Mouse (Mus musculus): ENCODE measurements around the gene Psat1. TPM values are rescaled to one million over a fixed set of nuclear protein-coding genes. Genes with fewer than 3 reads are reported as not detected.
A peak's percentile ranks its signal among the peaks of the same experiment; 100 is the strongest.

Psat1 gene
- polyA plus RNA-seq, 1 experiment from 2014 or later: 169 TPM

DNA sequence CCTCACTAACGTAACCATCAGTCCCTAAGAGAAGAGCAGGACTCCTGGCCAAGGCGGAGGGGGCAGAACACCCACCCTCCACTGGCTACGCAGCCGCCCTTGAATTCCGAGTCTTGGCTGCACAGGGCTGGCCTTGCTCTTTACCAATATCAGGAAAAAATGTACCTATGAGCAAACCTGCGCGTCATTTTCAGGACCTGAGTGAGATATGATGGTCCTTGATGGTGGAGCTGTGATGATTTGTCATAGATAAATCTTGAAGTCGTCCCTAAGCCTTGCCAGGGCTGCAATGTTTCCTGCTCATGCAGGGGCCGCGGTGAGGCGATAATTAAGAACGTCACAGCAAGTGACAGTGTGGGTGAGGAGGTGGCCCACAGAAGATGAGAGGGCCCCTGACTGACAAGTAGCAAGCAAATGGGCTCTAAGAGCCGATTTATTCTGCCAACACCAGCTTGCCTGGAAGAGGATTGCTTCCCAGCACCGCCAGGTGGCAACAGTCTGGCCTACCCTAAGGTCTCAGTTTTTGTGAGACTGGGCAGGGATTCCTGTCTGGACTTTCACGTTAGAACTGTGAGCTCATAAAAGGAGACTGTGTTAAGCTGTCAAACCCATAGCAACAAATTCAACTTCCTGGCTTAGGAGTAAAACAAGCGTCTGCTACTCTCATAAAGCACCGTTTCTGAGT lies 16.0 kb upstream of the Psat1 start:
- no peaks in the 10 kb centered on the region; the same call in 1 of the 2 replicates for H3K4me1 ChIP-seq (replicated peaks)
- H3K9me3 ChIP-seq (replicated peaks): no peaks in the 10 kb centered on the region
- H3K4me3 ChIP-seq (replicated peaks): no peak overlapping the region
- no peaks in the 10 kb centered on the region for H3K27me3 ChIP-seq
- H3K4me2 ChIP-seq: no peak overlapping the region
- no peak for ATAC-seq (ENCODE audit: insufficient read depth)
- H3K27ac ChIP-seq (replicated peaks): no peak overlapping the region
- peaks cover 8% of the 10 kb centered on the region; the same call in 1 of the 2 replicates for H3K36me3 ChIP-seq (replicated peaks)
- no peak overlapping the region for H3K9ac ChIP-seq
- WGBS (ENCODE audit: insufficient replicate concordance): 78% methylated on average over 17 of the region's 17 CpGs

DNA sequence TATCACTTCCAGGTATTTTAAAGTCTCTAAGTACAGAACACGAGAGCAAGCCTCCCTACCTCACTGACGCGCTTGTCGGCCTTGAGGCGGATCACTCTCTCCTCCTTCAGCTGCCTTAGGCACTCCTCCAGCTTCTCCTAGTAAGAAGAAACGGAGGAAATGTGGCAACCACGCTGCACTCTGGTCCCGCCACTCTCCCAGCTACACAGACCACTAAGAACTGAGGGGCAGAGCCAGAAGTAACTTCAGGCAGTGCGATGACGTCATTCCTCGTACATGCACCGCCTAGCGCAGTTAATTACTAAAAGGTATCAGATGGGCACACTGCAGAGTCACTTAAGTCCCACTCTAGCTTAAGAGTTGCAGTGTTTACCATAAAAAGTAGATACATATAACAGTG lies 15.2 kb upstream of the Psat1 start:
- Histone ChIP-seq H3K27ac (replicated peaks) (no peak overlapping the region), H3K9me3 (replicated peaks) (no peaks in the 10 kb centered on the region), H3K4me1 (replicated peaks) (no peaks in the 10 kb centered on the region; the same call in 1 of the 2 replicates), H3K4me2 (no peak overlapping the region), H3K4me3 (replicated peaks) (no peak overlapping the region), H3K36me3 (replicated peaks) (peaks cover 8% of the 10 kb centered on the region; the same call in 1 of the 2 replicates), H3K27me3 (no peaks in the 10 kb centered on the region), H3K9ac (no peak overlapping the region)
- ATAC-seq (ENCODE audit: insufficient read depth): no peak
- WGBS (ENCODE audit: insufficient replicate concordance): 79% methylated on average over 13 of the region's 13 CpGs

DNA sequence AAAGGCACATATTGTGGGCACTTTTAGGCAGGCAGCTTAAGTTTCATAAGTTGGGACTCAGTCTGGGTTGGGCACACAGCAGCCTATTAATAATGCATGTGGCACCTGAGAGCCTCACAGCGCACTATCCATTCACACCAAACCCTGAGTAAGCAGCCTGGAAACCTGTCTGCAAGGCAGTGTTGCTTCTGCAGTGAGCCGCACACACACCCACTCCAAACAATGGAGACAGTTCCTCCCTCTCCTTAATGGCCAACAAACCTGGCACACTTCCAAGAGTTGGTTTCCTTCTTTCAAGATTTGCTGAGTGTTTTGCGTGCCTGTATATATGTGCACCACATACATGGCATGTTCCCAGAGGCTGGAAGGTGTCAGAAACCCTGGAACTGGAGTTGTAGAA lies 3.1 kb upstream of the Psat1 start:
- Histone ChIP-seq H3K4me1 (replicated peaks) (no peaks in the 10 kb centered on the region), H3K4me2 (no peak overlapping the region), H3K9ac (no peak overlapping the region), H3K9me3 (replicated peaks) (no peaks in the 10 kb centered on the region), H3K27ac (replicated peaks) (no peak overlapping the region), H3K36me3 (replicated peaks) (0 out of 2 replicates have a peak, but pooled peaks cover 5% of the 10 kb centered on the region), H3K4me3 (replicated peaks) (no peak overlapping the region), H3K27me3 (no peaks in the 10 kb centered on the region)
- WGBS (ENCODE audit: insufficient replicate concordance): 68% methylated on average over 3 of the region's 3 CpGs
- ATAC-seq (ENCODE audit: insufficient read depth): no peak

DNA sequence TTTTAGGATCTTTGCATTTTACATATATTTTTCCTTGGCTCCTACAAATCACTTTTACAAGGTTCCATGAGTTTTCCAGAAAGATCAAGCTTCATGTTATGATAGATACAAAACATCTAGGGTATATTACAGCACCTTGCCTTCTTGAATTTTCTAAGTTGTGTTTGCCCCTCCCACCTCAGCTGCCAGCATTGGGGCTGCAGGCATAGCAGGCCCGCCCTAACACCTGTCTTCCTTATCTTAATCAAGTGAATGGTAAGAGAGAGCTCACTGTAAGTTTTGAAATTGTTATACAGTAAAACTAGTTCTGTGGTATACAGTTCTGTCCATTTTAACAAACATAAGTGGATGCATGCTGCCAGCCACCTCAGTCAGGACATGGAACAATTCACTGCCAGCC lies 1.7 kb upstream of the Psat1 start:
- no peak for ATAC-seq (ENCODE audit: insufficient read depth)
- Histone ChIP-seq H3K27me3 (no peaks in the 10 kb centered on the region), H3K9me3 (replicated peaks) (no peaks in the 10 kb centered on the region), H3K27ac (replicated peaks) (no peak overlapping the region), H3K36me3 (replicated peaks) (no peaks in the 10 kb centered on the region), H3K9ac (no peak overlapping the region), H3K4me1 (replicated peaks) (no peaks in the 10 kb centered on the region), H3K4me3 (replicated peaks) (no peak overlapping the region), H3K4me2 (no peak overlapping the region)
- 42% methylated on average over 1 of the region's 1 CpGs for WGBS (ENCODE audit: insufficient replicate concordance)

DNA sequence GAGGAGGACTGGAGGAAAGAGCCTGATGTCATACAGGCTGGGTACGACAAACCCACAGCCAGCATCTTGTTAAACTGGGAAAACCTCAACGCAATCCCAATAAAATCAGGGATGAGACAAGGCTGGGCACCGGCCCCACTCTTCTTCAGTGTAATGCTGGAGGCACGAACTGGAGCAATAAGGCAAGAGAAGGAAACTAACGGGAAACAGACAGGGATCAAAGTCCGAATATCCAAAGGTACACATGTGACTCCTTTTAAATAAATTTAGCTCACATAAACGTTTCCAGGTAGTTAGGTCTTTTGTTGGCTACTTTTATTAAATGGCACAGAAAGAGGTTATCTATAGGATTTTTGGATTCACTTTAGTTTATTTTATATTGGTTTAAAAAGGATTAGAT lies 1.3 kb upstream of the Psat1 start:
- Histone ChIP-seq H3K4me1 (replicated peaks) (no peaks in the 10 kb centered on the region), H3K9me3 (replicated peaks) (no peaks in the 10 kb centered on the region), H3K4me2 (no peak overlapping the region), H3K27me3 (no peaks in the 10 kb centered on the region), H3K27ac (replicated peaks) (no peak overlapping the region), H3K9ac (no peak overlapping the region), H3K36me3 (replicated peaks) (no peaks in the 10 kb centered on the region), H3K4me3 (replicated peaks) (no peak overlapping the region)
- 55% methylated on average over 7 of the region's 7 CpGs for WGBS (ENCODE audit: insufficient replicate concordance)
- ATAC-seq (ENCODE audit: insufficient read depth): no peak

DNA sequence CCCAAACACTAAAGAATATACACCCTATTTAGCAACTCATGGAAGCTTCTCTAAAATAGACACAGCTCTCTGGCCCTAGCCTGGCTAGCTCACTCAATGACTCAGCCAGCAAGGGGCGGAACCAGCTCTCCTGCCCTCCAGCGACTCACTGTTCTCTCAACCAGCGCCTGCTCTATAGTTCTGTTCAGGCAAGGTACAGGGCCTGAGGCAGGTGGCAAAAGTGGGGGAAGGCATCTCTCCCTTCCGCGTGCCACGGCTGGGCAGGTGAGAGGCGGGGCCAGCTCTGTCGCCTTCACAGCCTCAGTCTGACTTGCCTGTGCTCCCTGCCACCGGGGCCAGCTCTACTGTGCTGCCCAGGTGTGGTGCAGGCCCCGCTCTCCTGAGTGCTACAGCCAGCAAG lies 474 bp downstream of the Psat1 start:
- Histone ChIP-seq H3K27me3 (no peaks in the 10 kb centered on the region), H3K4me3 (replicated peaks) (no peak overlapping the region), H3K27ac (replicated peaks) (no peak overlapping the region), H3K9me3 (replicated peaks) (no peaks in the 10 kb centered on the region), H3K4me1 (replicated peaks) (no peaks in the 10 kb centered on the region), H3K4me2 (no peak overlapping the region), H3K9ac (no peak overlapping the region), H3K36me3 (replicated peaks) (no peaks in the 10 kb centered on the region)
- 60% methylated on average over 10 of the region's 10 CpGs for WGBS (ENCODE audit: insufficient replicate concordance)
- 0 out of 2 replicates have a peak, but pooled peaks have one; percentile 25 for ATAC-seq (ENCODE audit: insufficient read depth)

DNA sequence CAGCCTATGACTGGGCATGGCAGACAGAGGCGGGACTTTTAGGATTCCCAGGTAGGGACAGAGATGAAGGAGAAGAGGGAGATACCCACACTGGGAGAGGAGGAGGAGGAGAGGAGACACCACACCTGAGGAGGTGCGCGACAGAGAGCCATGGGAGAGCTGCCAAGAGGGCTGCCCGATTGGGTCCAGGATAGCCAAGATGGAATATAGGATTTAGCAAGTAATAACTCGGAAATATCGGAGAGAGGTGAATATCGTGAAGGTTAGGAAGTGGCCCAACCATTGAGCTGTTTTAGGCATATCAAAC lies 4.1 kb downstream of the Psat1 start:
- Histone ChIP-seq H3K36me3 (replicated peaks) (no peaks in the 10 kb centered on the region), H3K9me3 (replicated peaks) (no peaks in the 10 kb centered on the region), H3K4me3 (replicated peaks) (no peak overlapping the region), H3K9ac (no peak overlapping the region), H3K4me1 (replicated peaks) (no peaks in the 10 kb centered on the region), H3K4me2 (no peak overlapping the region), H3K27ac (replicated peaks) (no peak overlapping the region), H3K27me3 (no peaks in the 10 kb centered on the region)
- ATAC-seq (ENCODE audit: insufficient read depth): no peak
- 67% methylated on average over 7 of the region's 7 CpGs for WGBS (ENCODE audit: insufficient replicate concordance)

DNA sequence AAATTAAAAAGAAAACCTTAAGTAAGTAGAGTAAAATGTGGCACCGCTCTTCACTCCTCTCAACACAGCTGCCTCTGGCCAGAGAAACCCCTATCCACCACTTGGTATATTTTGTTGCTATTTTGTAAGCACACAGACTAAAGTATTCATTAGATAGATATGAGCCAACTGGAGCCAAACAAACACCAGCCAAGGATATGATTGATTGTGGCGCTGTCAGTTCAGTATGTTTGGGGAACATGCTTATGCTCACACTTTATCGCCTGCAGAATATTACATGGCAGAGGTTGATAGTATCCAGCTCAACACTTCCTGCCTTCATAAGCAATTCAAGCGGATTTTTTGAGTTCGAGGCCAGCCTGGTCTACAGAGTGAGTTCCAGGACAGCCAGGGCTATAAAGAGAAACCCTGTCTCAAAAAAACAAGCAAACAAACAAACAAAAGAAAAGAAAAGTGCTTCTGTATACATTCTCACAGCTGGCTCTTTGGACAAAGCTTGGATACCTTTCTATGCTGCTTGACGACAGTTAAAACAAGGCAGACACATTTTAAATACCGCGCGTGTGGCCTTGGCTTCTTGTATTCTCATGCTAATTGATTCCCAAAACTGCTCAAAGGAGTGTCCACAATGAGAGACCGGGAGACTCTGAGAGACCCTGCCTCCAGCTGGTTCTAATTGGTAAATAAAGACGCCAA lies 4.6 kb downstream of the Psat1 start:
- no peak overlapping the region for H3K9ac ChIP-seq
- no peak overlapping the region for H3K4me3 ChIP-seq (replicated peaks)
- no peak overlapping the region for H3K4me2 ChIP-seq
- no peaks in the 10 kb centered on the region for H3K27me3 ChIP-seq
- WGBS (ENCODE audit: insufficient replicate concordance): 68% methylated on average over 11 of the region's 11 CpGs
- ATAC-seq (ENCODE audit: insufficient read depth): no peak
- H3K36me3 ChIP-seq (replicated peaks): no peaks in the 10 kb centered on the region
- no peaks in the 10 kb centered on the region for H3K4me1 ChIP-seq (replicated peaks)
- H3K9me3 ChIP-seq (replicated peaks): no peaks in the 10 kb centered on the region
- 0 out of 2 replicates have a peak overlapping the region, but pooled peaks have one; percentile 33 for H3K27ac ChIP-seq (replicated peaks)

DNA sequence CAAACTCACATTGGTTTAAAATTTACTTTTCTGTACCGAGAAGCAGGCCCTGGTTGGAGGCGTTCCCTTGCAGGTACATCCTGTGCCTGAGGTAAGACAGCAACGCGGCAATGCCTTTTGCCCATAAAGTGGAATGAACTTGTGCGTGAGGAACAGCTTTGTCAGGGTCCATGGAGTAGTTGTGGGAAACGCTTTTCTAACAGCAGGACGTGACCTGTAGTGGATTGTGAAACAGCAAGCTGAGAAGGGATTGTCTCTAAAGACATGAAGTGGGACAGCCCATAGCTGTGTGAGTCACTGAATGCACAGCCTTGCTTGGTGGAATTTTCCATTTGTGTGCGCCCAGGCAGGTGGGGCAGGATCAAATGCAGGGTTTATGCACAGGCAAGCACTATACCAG lies 5.7 kb downstream of the Psat1 start:
- no peaks in the 10 kb centered on the region for H3K9me3 ChIP-seq (replicated peaks)
- H3K4me2 ChIP-seq: no peak overlapping the region
- H3K27me3 ChIP-seq: no peaks in the 10 kb centered on the region
- no peaks in the 10 kb centered on the region for H3K4me1 ChIP-seq (replicated peaks)
- H3K27ac ChIP-seq (replicated peaks): peak overlapping the region; percentile 65
- no peaks in the 10 kb centered on the region for H3K36me3 ChIP-seq (replicated peaks)
- peak; percentile 81 for ATAC-seq (ENCODE audit: insufficient read depth)
- WGBS (ENCODE audit: insufficient replicate concordance): 63% methylated on average over 8 of the region's 8 CpGs
- H3K4me3 ChIP-seq (replicated peaks): no peak overlapping the region
- no peak overlapping the region for H3K9ac ChIP-seq

DNA sequence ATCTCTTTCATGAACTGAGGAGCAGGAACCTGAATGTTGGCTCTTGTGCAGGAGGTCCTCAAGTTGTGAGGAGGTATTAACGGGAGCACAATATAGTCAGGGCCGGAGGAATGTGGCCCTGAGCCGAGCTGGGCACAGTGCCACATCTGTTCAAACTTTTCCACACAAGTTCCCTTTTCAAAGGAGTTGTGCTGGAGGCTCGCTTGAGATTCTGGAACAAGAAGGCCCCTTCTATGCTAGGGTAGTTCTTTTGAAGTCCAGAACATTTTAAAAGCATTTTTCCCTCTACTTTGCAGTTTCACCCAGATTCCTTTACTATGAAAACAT lies 21.5 kb downstream of the Psat1 start:
- Histone ChIP-seq H3K9me3 (replicated peaks) (no peaks in the 10 kb centered on the region), H3K4me3 (replicated peaks) (peak overlapping the region; percentile 77; the same call in 1 of the 2 replicates), H3K27me3 (no peaks in the 10 kb centered on the region), H3K4me2 (peak overlapping the region; percentile 95), H3K4me1 (replicated peaks) (peaks cover 29% of the 10 kb centered on the region), H3K9ac (no peak overlapping the region; the same call in 1 of the 2 replicates), H3K36me3 (replicated peaks) (peaks cover 3% of the 10 kb centered on the region), H3K27ac (replicated peaks) (peak overlapping the region; percentile 85)
- no peak; the same call in 1 of the 2 replicates for ATAC-seq (ENCODE audit: insufficient read depth)
- WGBS (ENCODE audit: insufficient replicate concordance): 39% methylated on average over 4 of the region's 4 CpGs

DNA sequence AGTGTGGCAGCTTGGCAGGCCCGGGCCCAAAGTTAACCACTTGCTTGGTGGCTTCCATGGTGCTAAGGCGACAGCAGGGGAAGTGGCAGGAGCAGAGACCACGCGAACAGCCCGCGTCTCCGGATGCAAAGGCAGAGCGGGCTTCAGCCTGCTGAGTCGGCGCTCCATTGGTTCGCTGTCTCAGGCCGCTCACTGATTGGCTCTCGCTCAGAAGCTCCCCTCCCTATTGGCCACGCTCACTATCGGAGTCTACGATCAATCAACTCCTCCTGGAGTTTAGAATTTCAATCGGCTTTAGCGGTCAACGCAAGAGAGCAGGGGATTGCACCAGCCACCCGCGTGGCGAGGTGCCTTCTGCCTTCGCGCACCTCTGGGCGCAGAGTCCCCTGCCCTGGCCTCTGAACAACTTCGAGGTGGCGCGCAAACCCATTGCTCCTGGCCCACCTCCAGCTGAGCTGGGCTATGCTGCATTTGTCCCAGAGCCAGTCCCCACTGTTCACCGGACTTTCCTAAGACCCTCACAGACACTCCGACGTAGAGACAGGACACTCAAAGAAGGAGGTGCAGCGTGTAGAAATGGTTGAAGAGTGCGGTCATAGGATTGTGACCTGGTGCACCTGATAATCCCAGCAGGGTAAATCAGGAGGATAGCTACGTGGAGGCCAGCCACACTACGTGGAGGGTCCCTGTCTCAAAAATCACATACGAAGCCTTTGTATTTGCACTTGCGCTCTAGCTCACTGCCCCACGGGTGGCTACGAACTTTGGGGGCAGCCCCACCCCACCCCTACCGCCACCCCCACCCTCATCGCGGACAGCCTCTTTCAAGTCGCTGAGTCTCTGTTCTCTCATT lies 22.0 kb downstream of the Psat1 start:
- peak overlapping the region; percentile 95 for H3K4me2 ChIP-seq
- no peaks in the 10 kb centered on the region for H3K27me3 ChIP-seq
- 4% methylated on average over 43 of the region's 43 CpGs for WGBS (ENCODE audit: insufficient replicate concordance)
- peaks cover 29% of the 10 kb centered on the region for H3K4me1 ChIP-seq (replicated peaks)
- H3K36me3 ChIP-seq (replicated peaks): peaks cover 7% of the 10 kb centered on the region
- ATAC-seq (ENCODE audit: insufficient read depth): peak; percentile 95
- H3K4me3 ChIP-seq (replicated peaks): peak overlapping the region; percentile 77
- H3K9ac ChIP-seq: peak overlapping the region; percentile 75
- peak overlapping the region; percentile 89 for H3K27ac ChIP-seq (replicated peaks)
- H3K9me3 ChIP-seq (replicated peaks): no peaks in the 10 kb centered on the region
